ENCODE assay signal across 8 mouse cellular contexts in genomic region chr10:77418138-77418537, GRCm38 (mm10). TPM values are rescaled to one million over a fixed set of nuclear protein-coding genes. Genes with fewer than 3 reads are reported as not detected.
A peak's percentile ranks its signal among the peaks of the same experiment; 100 is the strongest.
DNase-seq lines count a peak whose midpoint lies in the region; ATAC-seq and TF ChIP-seq lines count a peak whose summit lies in the region.

TSS of gene Adarb1 (minus strand) at chr10:77418270.

- peak within 1 kb of the TSS; percentile 86 for H3K9ac ChIP-seq in heart, embryonic 14.5 days (ENCODE audit: low read length)
- H3K9ac ChIP-seq in liver, embryonic 11.5 days (ENCODE audit: low read depth, low read length) = peak within 1 kb of the TSS; percentile 65

- peak within 1 kb of the TSS; percentile 86 for H3K27ac ChIP-seq in forebrain, embryonic 10.5 days
- peak within 1 kb of the TSS; percentile 53 to 76; a peak in 3 of 4 replicates for H3K27ac ChIP-seq in heart, embryonic 14.5 days (replicated peaks in 1 of 2; ENCODE audit: control insufficient read depth in 1 of 2, insufficient read depth in 1 of 2, low read depth in 2 of 2, low read length in 2 of 2)
- H3K27ac ChIP-seq in liver, embryonic 11.5 days (ENCODE audit: low read depth, low read length) = no peak within 1 kb of the TSS; the same call in 1 of the 2 replicates

- under 1% methylated on average over 57 of the region's 57 CpGs for WGBS in forebrain, embryonic 10.5 days
- WGBS in heart, embryonic 14.5 days = under 1% methylated on average over 51 of the region's 57 CpGs
- under 1% methylated on average over 54 of the region's 57 CpGs for WGBS in liver, embryonic 11.5 days

- H3ac ChIP-seq in myocyte (ENCODE audit: control insufficient read depth, insufficient read length) = peak within 1 kb of the TSS; percentile 42

- DNase-seq in CD8-positive naive resting alpha-beta T cell, adult 2 months (ENCODE audit: low read depth in 2 of 2, low spot score in 2 of 2) = peak; percentile 78 to 81
- DNase-seq in c-Kit-positive CD71-negative TER-119-negative erythroid progenitor cells, embryonic 14.5 days (ENCODE audit: low read depth) = peak; percentile 66
- peak; percentile 91 for DNase-seq in forebrain, embryonic 10.5 days (ENCODE audit: extremely low spot score, low spot score)
- DNase-seq in kidney, postnatal 10 days = peak; percentile 94
- peak; percentile 93 for DNase-seq in liver, embryonic 11.5 days (ENCODE audit: low spot score)
- peak; percentile 84 to 92 for DNase-seq in spleen, postnatal 4 days (ENCODE audit: low spot score in 2 of 2)

- H3K36me3 ChIP-seq in forebrain, embryonic 10.5 days (replicated peaks) = no peaks in the 10 kb centered on the region
- no peaks in the 10 kb centered on the region for H3K36me3 ChIP-seq in heart, embryonic 14.5 days (ENCODE audit: control insufficient read depth, insufficient read depth, low read length)
- H3K36me3 ChIP-seq in liver, embryonic 11.5 days (ENCODE audit: control insufficient read depth, insufficient read depth, low read length) = no peaks in the 10 kb centered on the region
- no peaks in the 10 kb centered on the region for H3K36me3 ChIP-seq in myocyte (ENCODE audit: control insufficient read depth, insufficient read depth)

- ATAC-seq in heart, embryonic 14.5 days (ENCODE audit: insufficient number of reproducible peaks, insufficient read depth, low FRiP score, low read depth) = peak; percentile 88
- ATAC-seq in liver, embryonic 11.5 days (replicated peaks; ENCODE audit: low FRiP score) = peak; percentile 93

- peaks cover 3% of the 10 kb centered on the region; the same call in 1 of the 2 replicates for H3K9me3 ChIP-seq in forebrain, embryonic 10.5 days
- H3K9me3 ChIP-seq in heart, embryonic 14.5 days (ENCODE audit: control insufficient read depth, low read length) = peaks cover 4% of the 10 kb centered on the region; the same call in 1 of the 2 replicates
- H3K9me3 ChIP-seq in liver, embryonic 11.5 days (ENCODE audit: control insufficient read depth, low read length) = no peaks in the 10 kb centered on the region

- no peaks in the 10 kb centered on the region for H3K79me2 ChIP-seq in myocyte (ENCODE audit: control insufficient read depth, insufficient read depth)

- peak within 1 kb of the TSS; percentile 79 for H3K4me2 ChIP-seq in heart, embryonic 14.5 days (ENCODE audit: low read length)
- peak within 1 kb of the TSS; percentile 97 for H3K4me2 ChIP-seq in liver, embryonic 11.5 days
- H3K4me2 ChIP-seq in myocyte (ENCODE audit: low read depth) = peak within 1 kb of the TSS; percentile 98

- H3K4me3 ChIP-seq in forebrain, embryonic 10.5 days = peak within 1 kb of the TSS; percentile 84
- H3K4me3 ChIP-seq in heart, embryonic 14.5 days (ENCODE audit: control insufficient read depth in 1 of 2, insufficient read depth in 1 of 2, low read depth in 1 of 2, low read length in 2 of 2) = peak within 1 kb of the TSS; percentile 77 to 87
- H3K4me3 ChIP-seq in liver, embryonic 11.5 days (ENCODE audit: low read depth, low read length) = peak within 1 kb of the TSS; percentile 78
- peak within 1 kb of the TSS; percentile 38 for H3K4me3 ChIP-seq in myocyte

- peak; percentile 95 for TF ChIP-seq POLR2A in myocyte (IDR thresholded peaks at IDR 0.05; ENCODE audit: insufficient read length, low read depth)

- peaks cover 32% of the 10 kb centered on the region for H3K27me3 ChIP-seq in forebrain, embryonic 10.5 days (ENCODE audit: poor library complexity, severe bottlenecking)
- H3K27me3 ChIP-seq in heart, embryonic 14.5 days (ENCODE audit: control insufficient read depth, insufficient read depth, low read length) = 0 out of 2 replicates have a peak, but pooled peaks cover 3% of the 10 kb centered on the region
- H3K27me3 ChIP-seq in liver, embryonic 11.5 days (replicated peaks; ENCODE audit: control insufficient read depth, insufficient read depth, low read length) = peaks cover 24% of the 10 kb centered on the region
- no peaks in the 10 kb centered on the region for H3K27me3 ChIP-seq in myocyte (ENCODE audit: control insufficient read depth, insufficient read depth, insufficient read length)

- H3K4me1 ChIP-seq in forebrain, embryonic 10.5 days = peaks cover 33% of the 10 kb centered on the region
- peaks cover 19 to 23% of the 10 kb centered on the region in 2 experiments for H3K4me1 ChIP-seq in heart, embryonic 14.5 days (ENCODE audit: control insufficient read depth in 2 of 2, insufficient read depth in 2 of 2, low read length in 2 of 2)
- H3K4me1 ChIP-seq in liver, embryonic 11.5 days (replicated peaks; ENCODE audit: control insufficient read depth, insufficient read depth, low read length) = peaks cover 9% of the 10 kb centered on the region; the same call in 1 of the 2 replicates

TF ChIP-seq in myocyte, 11 proteins besides CTCF, POLR2A, EP300 and RAD21:
- no peak for TF ChIP-seq MAX (IDR thresholded peaks at IDR 0.05; ENCODE audit: low read depth)
- peak in 1 of 3 experiments; percentile 35 for TF ChIP-seq MYOG (IDR thresholded peaks at IDR 0.05; ENCODE audit: control insufficient read depth in 1 of 3, insufficient read depth in 1 of 3, insufficient read length in 2 of 3, low read depth in 2 of 3)
- TF ChIP-seq E2F4 (IDR thresholded peaks at IDR 0.05; ENCODE audit: insufficient read depth) = peak; percentile 52
- no peak for TF ChIP-seq CEBPB (IDR thresholded peaks at IDR 0.05; ENCODE audit: insufficient read depth, poor library complexity, severe bottlenecking)
- TF ChIP-seq POLR2AphosphoS2 (IDR thresholded peaks at IDR 0.05; ENCODE audit: insufficient read length, low read depth) = peak; percentile 80

RNA-seq across cellular contexts. Expression of gene Adarb1, which starts in this region (rescaled TPM):
- 6.3 and 7.1 TPM in 2 replicates for polyA plus RNA-seq in forebrain, embryonic 10.5 days (2016; fragmentation: Nextera tagmentation; extraction: Ambion mirVana)
- polyA plus RNA-seq in heart, embryonic 14.5 days (2014; fragmentation: Nextera tagmentation; extraction: Ambion mirVana) = 13.4 and 15.4 TPM in 2 replicates
- 3.5 and 4.5 TPM in 2 replicates for polyA plus RNA-seq in liver, embryonic 11.5 days (2014; fragmentation: Nextera tagmentation; extraction: Ambion mirVana)
- polyA plus RNA-seq in myocyte (2012; fragmentation: generic; extraction: Trizol) = 4.5 TPM
